Mouse (Mus musculus): Measurements from ENCODE around the gene Gcgr. TPM values are rescaled to one million over a fixed set of nuclear protein-coding genes. Genes with fewer than 3 reads are reported as not detected.

Gcgr gene
- polyA plus RNA-seq, 1 experiment, result 0.03 TPM

- H3K4me3 ChIP-seq (replicated peaks), result no peak overlapping the region
- H3K36me3 ChIP-seq (ENCODE audit: control insufficient read depth), result no peaks in the 10 kb centered on the region
- H3K27me3 ChIP-seq (ENCODE audit: control insufficient read depth), result peaks cover 3% of the 10 kb centered on the region
- peaks cover 36% of the 10 kb centered on the region for H3K4me1 ChIP-seq (ENCODE audit: control insufficient read depth)
- peaks cover 3% of the 10 kb centered on the region; the same call in 1 of the 2 replicates for H3K9me3 ChIP-seq (ENCODE audit: control insufficient read depth, low read length)
- TF ChIP-seq GATA1 (IDR thresholded peaks at IDR 0.05; ENCODE audit: low read length) (no peak), TAL1 (IDR thresholded peaks at IDR 0.05; ENCODE audit: low read length) (no peak)
Measured at GRCm38 (mm10) chr11:120522581-120522980, 7.9 kb upstream of the Gcgr start.

- Histone ChIP-seq H3K9me3 (ENCODE audit: control insufficient read depth, low read length) (peaks cover 9% of the 10 kb centered on the region; the same call in 1 of the 2 replicates), H3K4me1 (ENCODE audit: control insufficient read depth) (peaks cover 16% of the 10 kb centered on the region), H3K4me3 (replicated peaks) (no peak overlapping the region), H3K27me3 (ENCODE audit: control insufficient read depth) (peaks cover 37% of the 10 kb centered on the region), H3K36me3 (ENCODE audit: control insufficient read depth) (no peaks in the 10 kb centered on the region)
- TF ChIP-seq GATA1 (IDR thresholded peaks at IDR 0.05; ENCODE audit: low read length) (no peak), TAL1 (IDR thresholded peaks at IDR 0.05; ENCODE audit: low read length) (no peak)
Measured at GRCm38 (mm10) chr11:120525959-120526358, 4.5 kb upstream of the Gcgr start.

GRCm38 (mm10) chr11:120527690-120528354 is 2.7 kb upstream of the Gcgr start:
- H3K36me3 ChIP-seq (ENCODE audit: control insufficient read depth), result no peaks in the 10 kb centered on the region
- peaks cover 56% of the 10 kb centered on the region for H3K27me3 ChIP-seq (ENCODE audit: control insufficient read depth)
- peaks cover 9% of the 10 kb centered on the region; the same call in 1 of the 2 replicates for H3K9me3 ChIP-seq (ENCODE audit: control insufficient read depth, low read length)
- H3K4me1 ChIP-seq (ENCODE audit: control insufficient read depth), result peaks cover 10% of the 10 kb centered on the region
- H3K4me3 ChIP-seq (replicated peaks), result no peak overlapping the region
- TF ChIP-seq GATA1 (IDR thresholded peaks at IDR 0.05; ENCODE audit: low read length), result no peak
- TF ChIP-seq TAL1 (IDR thresholded peaks at IDR 0.05; ENCODE audit: low read length), result no peak

DNA sequence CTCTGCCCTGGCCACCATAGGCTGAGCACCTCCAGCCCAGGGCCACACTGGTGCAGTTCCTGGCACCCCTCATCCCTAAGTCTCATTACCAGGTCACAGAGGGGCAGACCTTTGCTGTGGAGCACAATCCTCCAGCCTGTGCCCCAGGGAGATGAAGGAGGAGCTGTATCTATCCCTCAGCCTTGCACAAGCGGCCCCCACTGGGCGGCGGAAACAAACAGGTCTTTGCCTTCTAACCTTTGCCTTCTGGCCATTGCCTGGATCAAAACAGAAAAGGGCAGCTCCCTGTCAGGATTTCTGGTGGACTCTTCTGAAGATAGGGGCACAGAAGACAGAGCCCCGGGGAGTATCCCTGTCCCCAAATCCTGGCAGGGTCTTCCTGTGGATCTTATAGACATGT is 1.6 kb upstream of the Gcgr start:
- peaks cover 66% of the 10 kb centered on the region for H3K27me3 ChIP-seq (ENCODE audit: control insufficient read depth)
- no peak overlapping the region for H3K4me3 ChIP-seq (replicated peaks)
- peaks cover 10% of the 10 kb centered on the region for H3K4me1 ChIP-seq (ENCODE audit: control insufficient read depth)
- TF ChIP-seq TAL1 (IDR thresholded peaks at IDR 0.05; ENCODE audit: low read length), result no peak
- TF ChIP-seq GATA1 (IDR thresholded peaks at IDR 0.05; ENCODE audit: low read length), result no peak
- peaks cover 9% of the 10 kb centered on the region; the same call in 1 of the 2 replicates for H3K9me3 ChIP-seq (ENCODE audit: control insufficient read depth, low read length)
- H3K36me3 ChIP-seq (ENCODE audit: control insufficient read depth), result no peaks in the 10 kb centered on the region

DNA sequence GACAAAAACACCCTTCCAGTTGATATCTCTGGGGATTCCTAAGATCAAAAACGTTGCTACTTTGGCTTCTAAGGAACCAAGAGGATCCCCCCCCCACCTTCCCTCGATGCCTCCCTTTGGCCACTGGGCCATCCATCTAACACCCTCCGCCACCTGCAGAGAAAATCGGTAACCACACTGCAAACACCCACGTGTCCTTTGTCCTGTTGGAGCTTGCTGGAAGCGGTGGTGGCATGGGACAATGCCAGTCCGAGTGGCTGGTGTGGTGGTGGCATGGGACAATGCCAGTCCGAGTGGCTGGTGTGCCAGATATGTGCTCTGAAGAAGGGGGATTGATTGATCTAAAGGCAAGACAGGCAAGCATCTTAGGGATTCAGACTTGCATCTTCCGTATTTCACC is 1.1 kb downstream of the Gcgr start:
- TF ChIP-seq TAL1 (IDR thresholded peaks at IDR 0.05; ENCODE audit: low read length), result no peak
- no peak for TF ChIP-seq GATA1 (IDR thresholded peaks at IDR 0.05; ENCODE audit: low read length)
- H3K27me3 ChIP-seq (ENCODE audit: control insufficient read depth), result peaks cover 84% of the 10 kb centered on the region
- H3K36me3 ChIP-seq (ENCODE audit: control insufficient read depth), result peaks cover 2% of the 10 kb centered on the region; the same call in 1 of the 2 replicates
- peaks cover 9% of the 10 kb centered on the region; the same call in 1 of the 2 replicates for H3K9me3 ChIP-seq (ENCODE audit: control insufficient read depth, low read length)
- peaks cover 10% of the 10 kb centered on the region for H3K4me1 ChIP-seq (ENCODE audit: control insufficient read depth)
- H3K4me3 ChIP-seq (replicated peaks), result no peak overlapping the region

DNA sequence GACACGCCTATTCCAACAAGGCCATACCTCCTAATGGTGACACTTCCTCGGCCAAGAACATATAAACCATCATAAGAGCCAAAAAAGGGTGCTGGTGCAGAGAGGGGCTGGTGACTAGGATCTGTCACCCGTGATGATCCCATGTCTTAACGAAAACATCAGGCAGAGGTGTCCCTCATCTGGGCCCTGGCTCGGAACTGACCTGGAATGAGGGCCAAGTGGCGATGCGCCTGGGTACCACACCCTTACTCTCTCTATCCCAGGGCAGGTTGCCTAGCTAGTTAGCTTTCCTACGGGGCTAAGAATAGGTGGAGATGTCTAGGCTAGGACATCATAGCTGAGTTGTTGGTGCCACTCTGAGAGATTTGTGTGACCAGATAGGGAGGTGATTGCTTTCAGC is 3.6 kb downstream of the Gcgr start:
- peaks cover 2% of the 10 kb centered on the region; the same call in 1 of the 2 replicates for H3K36me3 ChIP-seq (ENCODE audit: control insufficient read depth)
- H3K9me3 ChIP-seq (ENCODE audit: control insufficient read depth, low read length), result peaks cover 9% of the 10 kb centered on the region; the same call in 1 of the 2 replicates
- no peak overlapping the region for H3K4me3 ChIP-seq (replicated peaks)
- TF ChIP-seq GATA1 (IDR thresholded peaks at IDR 0.05; ENCODE audit: low read length) (no peak), TAL1 (IDR thresholded peaks at IDR 0.05; ENCODE audit: low read length) (no peak)
- peaks cover 6% of the 10 kb centered on the region for H3K4me1 ChIP-seq (ENCODE audit: control insufficient read depth)
- H3K27me3 ChIP-seq (ENCODE audit: control insufficient read depth), result peaks cover 66% of the 10 kb centered on the region

- TF ChIP-seq TAL1 (IDR thresholded peaks at IDR 0.05; ENCODE audit: low read length), result no peak
- no peak for TF ChIP-seq GATA1 (IDR thresholded peaks at IDR 0.05; ENCODE audit: low read length)
- Histone ChIP-seq H3K4me3 (replicated peaks) (no peak overlapping the region), H3K9me3 (ENCODE audit: control insufficient read depth, low read length) (peaks cover 9% of the 10 kb centered on the region; the same call in 1 of the 2 replicates), H3K27me3 (ENCODE audit: control insufficient read depth) (peaks cover 55% of the 10 kb centered on the region), H3K36me3 (ENCODE audit: control insufficient read depth) (peaks cover 2% of the 10 kb centered on the region; the same call in 1 of the 2 replicates), H3K4me1 (ENCODE audit: control insufficient read depth) (peaks cover 12% of the 10 kb centered on the region)
Measured at GRCm38 (mm10) chr11:120535145-120535544, 4.6 kb downstream of the Gcgr start.

DNA sequence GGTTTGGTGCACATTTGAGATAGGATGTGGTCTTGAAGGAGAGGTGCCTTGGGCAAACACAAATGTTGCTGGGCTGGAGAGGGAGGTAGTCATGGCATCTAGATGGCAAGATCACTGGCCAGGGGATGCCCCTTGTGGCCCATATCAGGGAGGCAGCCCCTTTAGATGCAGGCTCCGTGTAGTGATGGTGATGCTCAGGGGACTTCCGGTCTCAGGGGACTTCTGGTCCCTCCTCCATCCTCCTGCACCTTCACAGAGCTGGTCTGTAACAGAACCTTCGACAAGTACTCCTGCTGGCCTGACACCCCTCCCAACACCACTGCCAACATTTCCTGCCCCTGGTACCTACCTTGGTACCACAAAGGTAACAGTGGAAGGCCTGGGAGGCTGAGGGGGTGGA is 5.3 kb downstream of the Gcgr start:
- Histone ChIP-seq H3K9me3 (ENCODE audit: control insufficient read depth, low read length) (peaks cover 5% of the 10 kb centered on the region; the same call in 1 of the 2 replicates), H3K4me3 (replicated peaks) (no peak overlapping the region), H3K36me3 (ENCODE audit: control insufficient read depth) (peaks cover 2% of the 10 kb centered on the region; the same call in 1 of the 2 replicates), H3K4me1 (ENCODE audit: control insufficient read depth) (peaks cover 10% of the 10 kb centered on the region), H3K27me3 (ENCODE audit: control insufficient read depth) (peaks cover 49% of the 10 kb centered on the region)
- TF ChIP-seq GATA1 (IDR thresholded peaks at IDR 0.05; ENCODE audit: low read length), result no peak
- TF ChIP-seq TAL1 (IDR thresholded peaks at IDR 0.05; ENCODE audit: low read length), result no peak

DNA sequence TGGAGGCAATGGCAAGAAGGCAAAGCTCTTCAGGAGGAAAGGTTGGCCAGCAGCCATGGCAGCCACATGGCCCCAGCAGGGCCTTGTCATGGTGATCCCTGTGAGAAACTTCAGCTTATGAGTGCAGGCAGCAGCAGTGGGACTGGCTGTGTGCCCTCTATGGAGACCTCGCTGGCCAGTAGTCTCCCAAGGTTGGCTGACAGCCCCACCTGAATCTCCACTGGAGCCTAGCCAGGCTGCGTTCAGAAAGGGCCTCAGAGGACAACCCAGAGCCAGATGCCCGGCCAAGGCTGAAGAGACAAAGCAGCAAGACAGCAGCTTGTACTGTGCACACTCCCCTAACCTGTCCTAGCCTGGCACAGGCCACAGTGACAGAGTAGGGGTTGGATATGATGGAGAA is 8.0 kb downstream of the Gcgr start:
- no peak for TF ChIP-seq TAL1 (IDR thresholded peaks at IDR 0.05; ENCODE audit: low read length)
- no peak for TF ChIP-seq GATA1 (IDR thresholded peaks at IDR 0.05; ENCODE audit: low read length)
- Histone ChIP-seq H3K4me1 (ENCODE audit: control insufficient read depth) (peaks cover 9% of the 10 kb centered on the region), H3K4me3 (replicated peaks) (no peak overlapping the region), H3K9me3 (ENCODE audit: control insufficient read depth, low read length) (no peaks in the 10 kb centered on the region), H3K36me3 (ENCODE audit: control insufficient read depth) (peaks cover 13% of the 10 kb centered on the region), H3K27me3 (ENCODE audit: control insufficient read depth) (peaks cover 22% of the 10 kb centered on the region)

All from erythroblast, embryonic 14.5 days (primary cell).